Mouse (Mus musculus): ENCODE results near the gene Olfr1153. TPM values are rescaled to one million over a fixed set of nuclear protein-coding genes. Genes with fewer than 3 reads are reported as not detected.

Olfr1153 gene
- polyA plus RNA-seq (2016; fragmentation: Nextera tagmentation; extraction: Ambion mirVana): not detected in 2 replicates

DNA sequence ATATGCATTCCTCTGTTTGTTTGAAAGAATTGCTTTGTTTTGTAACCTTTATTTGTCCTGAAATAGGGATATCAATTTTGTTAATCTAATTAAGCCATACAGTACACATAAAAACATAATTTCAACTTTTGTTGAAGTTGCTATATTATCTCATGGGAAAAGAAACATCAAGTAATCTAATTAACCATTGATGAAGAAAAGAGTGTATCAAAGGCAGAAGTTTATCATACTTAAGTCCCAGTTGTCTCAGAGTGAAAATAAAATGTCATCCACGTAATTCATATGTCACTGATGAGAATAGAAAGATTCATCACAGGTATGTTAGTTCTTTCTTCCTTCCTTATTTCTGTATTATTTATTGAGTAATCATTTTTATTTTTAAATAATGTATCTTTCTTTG is at the start of gene Olfr1153:
Gene Olfr1153, plus strand, starts transcription at position 301 of the 400 bp plus-strand sequence.
- no peak within 1 kb of the TSS for H3K27ac ChIP-seq
- no peaks in the 10 kb centered on the region for H3K27me3 ChIP-seq (replicated peaks)
- no peaks in the 10 kb centered on the region for H3K36me3 ChIP-seq
- WGBS (ENCODE audit: insufficient replicate concordance): 48% methylated on average over 1 of the region's 1 CpGs
- H3K9me3 ChIP-seq (replicated peaks): no peaks in the 10 kb centered on the region
- H3K9ac ChIP-seq: no peak within 1 kb of the TSS
- no peak for ATAC-seq
- no peak within 1 kb of the TSS for H3K4me3 ChIP-seq
- no peak within 1 kb of the TSS for H3K4me2 ChIP-seq
- H3K4me1 ChIP-seq: no peaks in the 10 kb centered on the region

DNA sequence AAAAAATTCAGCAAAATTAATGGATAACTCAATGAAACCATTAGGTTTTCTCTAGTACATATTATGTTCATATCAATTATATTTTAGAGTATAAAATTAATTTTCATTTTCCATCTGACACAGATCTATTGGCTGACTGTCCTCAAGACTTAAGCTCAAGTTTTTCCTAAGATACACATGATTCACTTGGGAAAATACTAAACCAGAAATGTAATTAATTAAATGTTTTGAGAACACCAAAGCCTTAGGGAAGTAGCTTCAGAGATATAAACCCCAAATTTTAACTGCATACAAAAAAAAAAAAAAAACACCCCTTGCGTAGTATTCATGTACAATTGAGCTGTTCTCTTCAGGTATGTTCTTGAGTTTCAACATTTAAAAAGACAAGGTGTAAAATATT is 39.2 kb upstream of the Olfr1153 start, which contains the start of gene Olfr1151:
Gene Olfr1151, plus strand, starts transcription at position 301 of the 400 bp plus-strand sequence.
- Histone ChIP-seq H3K4me2 (no peak within 1 kb of the TSS), H3K27me3 (replicated peaks) (no peaks in the 10 kb centered on the region), H3K9ac (no peak within 1 kb of the TSS), H3K27ac (no peak within 1 kb of the TSS), H3K4me3 (no peak within 1 kb of the TSS), H3K4me1 (no peaks in the 10 kb centered on the region), H3K9me3 (replicated peaks) (no peaks in the 10 kb centered on the region), H3K36me3 (no peaks in the 10 kb centered on the region)
- whole genome bisulfite sequencing (ENCODE audit: insufficient replicate concordance): 67% methylated on average over 1 of the region's 1 CpGs
- ATAC-seq: no peak

DNA sequence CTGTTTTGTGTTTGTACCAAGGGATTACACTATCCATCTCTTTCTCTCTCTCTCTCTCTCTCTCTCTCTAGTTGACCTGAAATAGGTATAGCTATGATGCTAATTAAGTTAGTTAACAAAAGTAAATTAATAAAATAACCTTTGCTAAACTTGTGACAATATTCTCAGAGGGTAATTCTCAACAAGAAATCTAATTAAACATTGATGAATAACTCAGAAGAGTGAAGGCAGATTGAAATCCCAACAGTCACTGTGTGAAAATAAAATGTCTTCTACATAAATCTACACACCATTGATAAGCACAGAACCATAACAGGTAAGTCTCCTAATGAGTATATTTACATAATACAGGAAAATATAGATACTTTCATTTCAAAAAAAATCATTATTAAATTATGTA is 28.6 kb upstream of the Olfr1153 start, which contains the start of gene Olfr1152:
Gene Olfr1152, plus strand, starts transcription at position 301 of the 400 bp plus-strand sequence.
- Histone ChIP-seq H3K36me3 (no peaks in the 10 kb centered on the region), H3K9me3 (replicated peaks) (no peaks in the 10 kb centered on the region), H3K4me2 (no peak within 1 kb of the TSS), H3K27me3 (replicated peaks) (no peaks in the 10 kb centered on the region), H3K9ac (no peak within 1 kb of the TSS), H3K4me3 (no peak within 1 kb of the TSS), H3K27ac (no peak within 1 kb of the TSS), H3K4me1 (no peaks in the 10 kb centered on the region)
- ATAC-seq: no peak

DNA sequence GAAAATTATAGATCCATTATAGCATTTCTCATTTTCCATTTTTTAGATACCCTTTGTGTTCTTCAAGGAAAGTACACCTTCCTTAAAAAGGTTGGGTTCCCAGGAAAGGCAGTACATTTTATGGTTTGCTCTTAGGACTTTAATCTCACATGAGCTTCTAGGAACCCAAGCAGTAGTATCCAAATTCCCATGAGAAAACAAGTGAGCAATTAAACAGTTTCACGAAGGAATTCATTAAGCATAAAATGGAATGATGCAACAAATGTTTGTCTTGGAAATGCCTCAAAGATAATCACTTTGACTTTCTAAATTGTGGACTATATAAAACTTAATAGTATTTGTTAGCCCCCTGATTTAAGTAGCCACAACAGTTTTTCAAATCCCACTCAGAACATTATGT is 10.3 kb downstream of the Olfr1153 start, which contains the start of gene Olfr1154:
Gene Olfr1154, minus strand, starts transcription at position 101 of the 400 bp plus-strand sequence.
- H3K27me3 ChIP-seq (replicated peaks): no peaks in the 10 kb centered on the region
- WGBS (ENCODE audit: insufficient replicate concordance): 80% methylated on average over 1 of the region's 1 CpGs
- no peak within 1 kb of the TSS for H3K4me3 ChIP-seq
- no peak within 1 kb of the TSS for H3K4me2 ChIP-seq
- H3K9me3 ChIP-seq (replicated peaks): no peaks in the 10 kb centered on the region
- ATAC-seq: no peak
- no peak within 1 kb of the TSS for H3K27ac ChIP-seq
- H3K4me1 ChIP-seq: no peaks in the 10 kb centered on the region
- H3K9ac ChIP-seq: no peak within 1 kb of the TSS
- no peaks in the 10 kb centered on the region for H3K36me3 ChIP-seq

DNA sequence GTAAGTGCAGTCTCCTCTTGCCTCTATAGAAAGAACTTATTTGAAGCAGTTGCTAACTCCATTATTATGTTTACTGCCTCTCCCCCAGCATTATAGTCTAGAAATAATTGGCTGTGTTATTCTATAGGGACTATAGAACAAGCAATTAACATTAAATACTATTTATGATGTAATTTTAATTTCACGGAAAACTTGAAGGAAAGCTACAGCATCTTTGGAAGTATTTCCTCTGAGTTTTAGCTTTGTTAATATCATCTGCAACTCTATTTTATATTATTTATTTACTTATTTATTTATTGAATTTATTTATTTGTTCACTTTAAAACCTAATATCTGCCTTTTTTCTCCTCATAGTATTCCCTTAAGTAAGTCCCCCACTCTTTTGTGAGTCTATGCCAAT is 50.3 kb downstream of the Olfr1153 start, which contains the start of gene Olfr1155:
Gene Olfr1155, minus strand, starts transcription at position 101 of the 400 bp plus-strand sequence.
- no peaks in the 10 kb centered on the region for H3K36me3 ChIP-seq
- WGBS (ENCODE audit: insufficient replicate concordance): 78% methylated on average over 1 of the region's 1 CpGs
- no peaks in the 10 kb centered on the region for H3K9me3 ChIP-seq (replicated peaks)
- ATAC-seq: no peak
- H3K27me3 ChIP-seq (replicated peaks): no peaks in the 10 kb centered on the region
- H3K4me1 ChIP-seq: no peaks in the 10 kb centered on the region
- H3K4me3 ChIP-seq: no peak within 1 kb of the TSS
- H3K9ac ChIP-seq: no peak within 1 kb of the TSS
- no peak within 1 kb of the TSS for H3K4me2 ChIP-seq
- H3K27ac ChIP-seq: no peak within 1 kb of the TSS

Other genes with a start within 250 kb of the Olfr1153 start
- not detected in 2 replicates for gene Olfr1133, start 247.6 kb upstream of the Olfr1153 start, polyA plus RNA-seq (2016; fragmentation: Nextera tagmentation; extraction: Ambion mirVana)
- not detected in 2 replicates for gene Olfr1134, start 236.5 kb upstream of the Olfr1153 start, polyA plus RNA-seq (2016; fragmentation: Nextera tagmentation; extraction: Ambion mirVana)
- not detected in 2 replicates for gene Olfr1135, start 221.3 kb upstream of the Olfr1153 start, polyA plus RNA-seq (2016; fragmentation: Nextera tagmentation; extraction: Ambion mirVana)
- not detected in 2 replicates for gene Olfr1136, start 201.0 kb upstream of the Olfr1153 start, polyA plus RNA-seq (2016; fragmentation: Nextera tagmentation; extraction: Ambion mirVana)
- gene Olfr1137, start 181.8 kb upstream of the Olfr1153 start, polyA plus RNA-seq (2016; fragmentation: Nextera tagmentation; extraction: Ambion mirVana): not detected in 2 replicates
- gene Olfr1138, start 155.0 kb upstream of the Olfr1153 start, polyA plus RNA-seq (2016; fragmentation: Nextera tagmentation; extraction: Ambion mirVana): not detected in 2 replicates
- not detected in 2 replicates for gene Olfr1140, start 151.2 kb upstream of the Olfr1153 start, polyA plus RNA-seq (2016; fragmentation: Nextera tagmentation; extraction: Ambion mirVana)
- gene Olfr1141, start 141.0 kb upstream of the Olfr1153 start, polyA plus RNA-seq (2016; fragmentation: Nextera tagmentation; extraction: Ambion mirVana): not detected in 2 replicates
- not detected in 2 replicates for gene Olfr152, start 115.5 kb upstream of the Olfr1153 start, polyA plus RNA-seq (2016; fragmentation: Nextera tagmentation; extraction: Ambion mirVana)
- not detected in 2 replicates for gene Olfr1143, start 94.4 kb upstream of the Olfr1153 start, polyA plus RNA-seq (2016; fragmentation: Nextera tagmentation; extraction: Ambion mirVana)
- not detected in 2 replicates for gene Olfr1145, start 85.1 kb upstream of the Olfr1153 start, polyA plus RNA-seq (2016; fragmentation: Nextera tagmentation; extraction: Ambion mirVana)
- not detected in 2 replicates for gene Olfr1148, start 64.4 kb upstream of the Olfr1153 start, polyA plus RNA-seq (2016; fragmentation: Nextera tagmentation; extraction: Ambion mirVana)
- gene Olfr1150-ps1, start 51.0 kb upstream of the Olfr1153 start, polyA plus RNA-seq (2016; fragmentation: Nextera tagmentation; extraction: Ambion mirVana): not detected in 2 replicates
- not detected in 2 replicates for gene Olfr1151, start 39.1 kb upstream of the Olfr1153 start, polyA plus RNA-seq (2016; fragmentation: Nextera tagmentation; extraction: Ambion mirVana)
- gene Olfr1152, start 28.5 kb upstream of the Olfr1153 start, polyA plus RNA-seq (2016; fragmentation: Nextera tagmentation; extraction: Ambion mirVana): not detected in 2 replicates
- not detected in 2 replicates for gene Olfr1154, start 10.2 kb downstream of the Olfr1153 start, polyA plus RNA-seq (2016; fragmentation: Nextera tagmentation; extraction: Ambion mirVana)
- not detected in 2 replicates for gene Olfr1155, start 50.2 kb downstream of the Olfr1153 start, polyA plus RNA-seq (2016; fragmentation: Nextera tagmentation; extraction: Ambion mirVana)
- gene Olfr1156, start 58.1 kb downstream of the Olfr1153 start, polyA plus RNA-seq (2016; fragmentation: Nextera tagmentation; extraction: Ambion mirVana): not detected in 2 replicates
- not detected in 2 replicates for gene Olfr1157, start 73.3 kb downstream of the Olfr1153 start, polyA plus RNA-seq (2016; fragmentation: Nextera tagmentation; extraction: Ambion mirVana)
- not detected in 2 replicates for gene Olfr74, start 79.7 kb downstream of the Olfr1153 start, polyA plus RNA-seq (2016; fragmentation: Nextera tagmentation; extraction: Ambion mirVana)
- not detected in 2 replicates for gene Olfr1158, start 95.2 kb downstream of the Olfr1153 start, polyA plus RNA-seq (2016; fragmentation: Nextera tagmentation; extraction: Ambion mirVana)
- gene Olfr1160, start 113.3 kb downstream of the Olfr1153 start, polyA plus RNA-seq (2016; fragmentation: Nextera tagmentation; extraction: Ambion mirVana): not detected in 2 replicates
- gene Olfr1161, start 127.8 kb downstream of the Olfr1153 start, polyA plus RNA-seq (2016; fragmentation: Nextera tagmentation; extraction: Ambion mirVana): not detected in 2 replicates
- not detected in 2 replicates for gene Olfr73, start 142.7 kb downstream of the Olfr1153 start, polyA plus RNA-seq (2016; fragmentation: Nextera tagmentation; extraction: Ambion mirVana)
- not detected in 2 replicates for gene Olfr1162, start 156.2 kb downstream of the Olfr1153 start, polyA plus RNA-seq (2016; fragmentation: Nextera tagmentation; extraction: Ambion mirVana)
- gene Olfr1163, start 176.9 kb downstream of the Olfr1153 start, polyA plus RNA-seq (2016; fragmentation: Nextera tagmentation; extraction: Ambion mirVana): not detected in 2 replicates
- not detected in 2 replicates for gene Olfr1164, start 199.0 kb downstream of the Olfr1153 start, polyA plus RNA-seq (2016; fragmentation: Nextera tagmentation; extraction: Ambion mirVana)
- not detected in 2 replicates for gene Olfr1166, start 233.3 kb downstream of the Olfr1153 start, polyA plus RNA-seq (2016; fragmentation: Nextera tagmentation; extraction: Ambion mirVana)

Measured in liver, embryonic 12.5 days (tissue).